Mouse (Mus musculus) testis, adult 2 months (tissue): Measurements from ENCODE around the gene Rbks.

Source experiments
- CTCF ChIP-seq: fragments of 200-500 bp; IDR thresholded peaks from 2 replicates; pipeline ENCODE4 v1.5.1; 2012; ENCODE audit warnings: low read depth, mild to moderate bottlenecking, inconsistent platforms, low read length, moderate library complexity; ENCODE audit not compliant: control insufficient read depth, insufficient read depth, insufficient replicate concordance
- POLR2A ChIP-seq: fragments of 200-500 bp; IDR thresholded peaks from 2 replicates; pipeline ENCODE4 v1.6.1; 2012; ENCODE audit warnings: low read depth, mild to moderate bottlenecking, inconsistent platforms, low read length, moderate library complexity; ENCODE audit not compliant: control insufficient read depth

DNA sequence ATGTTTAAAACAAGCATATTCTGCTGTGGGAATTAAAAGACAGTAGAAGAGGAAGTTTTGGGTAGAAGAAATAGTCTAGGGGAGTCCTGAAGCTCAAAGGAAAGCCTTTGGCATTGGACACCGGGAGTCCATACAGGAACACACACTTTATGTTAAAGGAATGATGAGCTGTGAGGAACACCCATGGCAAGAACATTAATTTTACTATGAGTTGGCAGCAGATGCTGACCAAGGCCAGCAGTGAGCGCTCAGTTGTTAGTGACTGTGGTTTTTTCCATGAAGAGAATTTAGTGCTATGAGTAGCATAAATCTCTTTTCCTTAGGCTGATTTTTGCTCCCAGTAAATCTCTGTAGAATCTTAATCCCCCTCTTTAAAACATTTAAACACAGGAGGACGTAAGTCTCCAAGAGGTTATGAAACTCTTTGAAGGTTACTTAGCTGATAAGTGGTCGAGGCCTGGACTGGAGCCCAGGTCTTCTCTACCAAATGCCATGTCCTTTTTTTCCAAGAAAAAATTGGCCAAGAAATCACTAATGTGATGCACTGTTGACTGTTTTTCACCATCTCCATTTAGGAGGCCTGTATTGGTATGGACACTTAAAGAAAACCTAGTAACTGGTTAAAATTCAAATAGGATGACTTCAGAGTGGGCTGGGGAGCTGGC, 18.2 kb upstream of the Rbks start:
- no peak for TF ChIP-seq CTCF
- TF ChIP-seq POLR2A: no peak
